Mouse (Mus musculus) gastrocnemius, adult 2 months (tissue): ENCODE measurements around the gene Spag8. TPM values are rescaled to one million over a fixed set of nuclear protein-coding genes. Genes with fewer than 3 reads are reported as not detected.

Source experiments
- DNase-seq: peaks from one replicate; pipeline ENCODE4 v3.0.0; 2022
- H3K27ac ChIP-seq: fragments of 200-600 bp; 2 replicates; pipeline ENCODE4 v1.8.1; 2022; ENCODE audit warnings: mild to moderate bottlenecking
- H3K4me3 ChIP-seq: fragments of 200-600 bp; 2 replicates; pipeline ENCODE4 v1.8.1; 2022; ENCODE audit warnings: mild to moderate bottlenecking, moderate library complexity
- CTCF ChIP-seq: fragments of 200-600 bp; IDR thresholded peaks from 2 replicates; pipeline ENCODE4 v1.8.1; 2022; ENCODE audit warnings: antibody characterized with exemption, mild to moderate bottlenecking, moderate library complexity
- intact Hi-C: fragments of 180-260 bp; cut with DNase I; formaldehyde crosslinking; loops from one replicate; pipeline ENCODE4 v1.15.1; 2025
- total RNA-seq, 2 experiments: library from RNA; stranded (reverse); gene quantifications; 2 replicates each; pipeline ENCODE4 v1.2.3; 2021

The Spag8 gene
- total RNA-seq, 2 experiments from 2014 or later: 0.31 TPM; not detected in 1

- no peak for DNase-seq
- H3K4me3 ChIP-seq: no peak overlapping the region
- H3K27ac ChIP-seq: no peak overlapping the region
- no peak for TF ChIP-seq CTCF
- intact Hi-C loops: loop anchor here (5.0 kb wide), 1 partner anchor 228 kb away; no protein-coding TSS in a partner anchor
These were observed 18.6 kb downstream of the Spag8 start for GRCm38 (mm10) chr4:43634621-43635374.

DNA sequence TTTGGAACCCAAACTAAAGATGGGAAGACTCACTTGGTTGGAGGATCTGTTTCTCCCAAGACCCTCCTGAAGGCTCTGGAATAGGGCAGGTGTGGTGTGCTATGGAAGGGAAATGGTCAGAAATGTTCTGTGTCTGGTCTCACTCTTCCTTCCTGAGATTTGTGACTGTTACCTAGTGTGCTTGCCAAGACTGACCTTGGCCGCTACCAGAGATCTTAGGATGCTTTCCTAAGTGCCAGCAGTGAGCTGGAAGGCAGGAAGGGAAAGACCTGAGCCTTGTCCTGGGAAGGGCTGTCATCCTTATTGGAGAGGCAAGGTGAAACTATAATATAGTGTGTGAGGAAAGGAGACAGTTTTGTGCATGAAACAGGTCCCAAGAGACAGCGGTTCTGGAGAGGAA lies 19.7 kb downstream of the Spag8 start:
- Histone ChIP-seq H3K4me3 (no peak overlapping the region), H3K27ac (no peak overlapping the region; the same call in 1 of the 2 replicates)
- no peak for DNase-seq
- intact Hi-C loops: loop anchor here (5.0 kb wide), 1 partner anchor 229 kb away; no protein-coding TSS in a partner anchor
- no peak for TF ChIP-seq CTCF

DNA sequence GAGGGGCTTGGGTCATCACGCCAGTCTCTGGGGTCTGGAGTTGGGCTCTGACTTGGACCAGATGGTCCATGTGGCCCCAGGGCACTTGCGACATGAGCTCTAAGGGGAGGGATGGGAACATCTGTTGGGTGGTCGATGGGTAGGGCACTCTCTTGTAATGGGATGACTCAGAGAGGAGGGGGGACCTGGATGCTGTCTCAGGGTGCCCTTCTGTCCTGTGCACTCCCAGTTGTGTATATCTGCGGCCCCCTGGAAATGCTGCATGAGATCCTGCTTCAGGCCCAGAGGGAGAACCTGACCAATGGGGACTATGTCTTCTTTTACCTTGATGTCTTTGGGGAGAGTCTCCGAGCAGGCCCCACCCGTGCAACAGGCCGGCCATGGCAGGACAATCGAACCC lies 20.1 kb downstream of the Spag8 start:
- no peak overlapping the region; the same call in 1 of the 2 replicates for H3K4me3 ChIP-seq
- DNase-seq: no peak
- intact Hi-C loops: loop anchor here (5.0 kb wide), 1 partner anchor 229 kb away; no protein-coding TSS in a partner anchor
- no peak overlapping the region; the same call in 1 of the 2 replicates for H3K27ac ChIP-seq
- TF ChIP-seq CTCF: no peak

GRCm38 (mm10) chr4:43631956-43632920 lies 21.2 kb downstream of the Spag8 start:
- Histone ChIP-seq H3K4me3 (peak overlapping the region; percentile 91), H3K27ac (peak overlapping the region; percentile 93)
- no peak for TF ChIP-seq CTCF
- DNase-seq: peak; percentile 60
- intact Hi-C loops: loop anchor here (5.0 kb wide), 1 partner anchor 230 kb away; no protein-coding TSS in a partner anchor

- DNase-seq: peak; percentile 80
- Histone ChIP-seq H3K27ac (peak within 1 kb of the TSS; percentile 93), H3K4me3 (peak within 1 kb of the TSS; percentile 91)
- TF ChIP-seq CTCF: no peak
- intact Hi-C loops: loop anchor here (5.0 kb wide), 1 partner anchor 231 kb away; no protein-coding TSS in a partner anchor
These were observed 22.1 kb downstream of the Spag8 start, which contains the start of gene Npr2 for GRCm38 (mm10) chr4:43631046-43631955. Npr2 (plus strand) TSS chr4:43631935.

DNA sequence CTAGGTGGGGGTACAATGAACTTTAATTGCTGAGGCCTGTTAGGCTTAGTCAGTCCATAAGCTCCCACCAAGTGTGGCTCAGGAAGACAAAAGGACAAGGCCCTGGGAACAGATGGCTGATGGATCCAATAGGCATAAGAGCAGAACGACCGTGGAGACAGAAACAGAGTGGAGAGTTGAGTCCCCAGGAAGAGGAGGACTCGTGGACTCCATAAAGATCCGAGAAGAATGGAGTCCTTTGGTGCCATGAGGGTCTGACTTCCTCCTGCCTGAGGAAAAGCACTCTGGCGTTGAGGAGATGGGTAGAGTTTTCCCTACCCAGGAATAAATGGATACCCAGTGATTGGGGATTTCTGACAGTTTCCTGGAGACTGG lies 22.7 kb downstream of the Spag8 start:
- intact Hi-C loops: loop anchor here (1.0 to 5.0 kb wide), 3 partner anchors 40 to 232 kb away; no protein-coding TSS in a partner anchor
- TF ChIP-seq CTCF: no peak
- DNase-seq: no peak
- H3K27ac ChIP-seq: peak overlapping the region; percentile 93
- H3K4me3 ChIP-seq: peak overlapping the region; percentile 91

DNA sequence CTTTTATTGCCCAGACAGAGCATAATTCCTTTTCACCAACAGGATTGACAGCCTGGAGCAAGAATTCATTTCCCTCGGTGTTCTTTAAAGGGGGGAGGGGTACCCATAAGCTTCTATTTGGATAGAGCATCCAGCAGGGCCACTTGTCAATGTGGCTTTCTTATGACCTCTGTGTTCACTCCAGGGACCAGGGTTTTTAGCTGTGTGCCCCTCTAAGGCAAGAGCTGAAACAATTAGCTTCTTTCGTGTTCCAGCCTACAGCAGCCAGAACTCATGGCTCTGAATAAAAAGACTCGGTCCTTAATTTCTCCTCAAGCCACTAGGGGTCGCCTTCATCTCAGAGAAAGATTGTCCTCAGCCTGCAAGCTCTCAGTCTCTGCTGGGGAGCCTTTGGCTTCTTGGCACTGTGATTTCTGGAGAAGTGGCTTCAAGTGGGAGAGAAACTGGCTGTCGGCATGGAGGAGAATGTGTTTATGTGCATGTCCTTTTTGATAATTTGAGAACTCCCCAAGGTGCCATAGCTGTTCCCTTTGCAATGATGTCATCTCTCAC lies 23.3 kb downstream of the Spag8 start:
- intact Hi-C loops: loop anchor here (1.0 to 5.0 kb wide), 3 partner anchors 40 to 232 kb away; no protein-coding TSS in a partner anchor
- Histone ChIP-seq H3K27ac (peak overlapping the region; percentile 93; the same call in 1 of the 2 replicates), H3K4me3 (peak overlapping the region; percentile 91)
- TF ChIP-seq CTCF: peak; percentile 91
- peak; percentile 74 for DNase-seq

DNA sequence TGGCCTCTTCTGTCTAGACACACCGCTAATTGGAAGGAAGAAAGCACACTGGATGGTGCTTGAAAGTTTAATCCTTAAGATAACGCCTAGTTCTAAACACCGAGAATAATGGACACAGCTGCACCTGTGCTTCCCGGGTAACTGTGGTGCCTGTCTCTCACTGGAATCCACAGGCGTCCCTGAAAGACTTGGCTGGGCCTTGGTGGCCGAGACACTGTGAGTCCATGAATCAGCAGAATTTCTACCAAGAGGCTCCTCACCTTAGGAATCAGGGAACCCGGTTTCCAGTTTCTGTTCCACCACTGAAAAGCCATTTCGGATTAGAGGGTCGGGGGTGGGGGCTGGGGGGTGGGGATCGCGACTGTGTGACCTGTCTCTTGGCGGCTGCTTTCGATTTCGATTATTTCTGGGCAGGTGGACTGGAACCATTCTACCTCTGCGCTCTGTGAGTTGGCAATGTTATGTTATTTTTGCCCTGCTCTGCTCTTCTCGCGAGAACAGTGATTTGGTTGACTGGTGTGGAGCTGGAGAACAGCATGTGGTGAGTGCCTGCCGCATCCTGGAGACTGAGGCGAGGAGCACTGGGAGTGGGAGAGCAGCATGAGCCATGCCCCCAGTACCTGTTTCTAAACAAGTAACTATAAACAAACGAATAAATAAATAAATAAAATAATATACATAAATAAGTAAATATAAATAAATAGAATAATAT lies 24.1 kb downstream of the Spag8 start:
- peak overlapping the region; percentile 63 for H3K27ac ChIP-seq
- no peak for TF ChIP-seq CTCF
- intact Hi-C loops: no loop called here
- DNase-seq: no peak
- H3K4me3 ChIP-seq: peak overlapping the region; percentile 47

DNA sequence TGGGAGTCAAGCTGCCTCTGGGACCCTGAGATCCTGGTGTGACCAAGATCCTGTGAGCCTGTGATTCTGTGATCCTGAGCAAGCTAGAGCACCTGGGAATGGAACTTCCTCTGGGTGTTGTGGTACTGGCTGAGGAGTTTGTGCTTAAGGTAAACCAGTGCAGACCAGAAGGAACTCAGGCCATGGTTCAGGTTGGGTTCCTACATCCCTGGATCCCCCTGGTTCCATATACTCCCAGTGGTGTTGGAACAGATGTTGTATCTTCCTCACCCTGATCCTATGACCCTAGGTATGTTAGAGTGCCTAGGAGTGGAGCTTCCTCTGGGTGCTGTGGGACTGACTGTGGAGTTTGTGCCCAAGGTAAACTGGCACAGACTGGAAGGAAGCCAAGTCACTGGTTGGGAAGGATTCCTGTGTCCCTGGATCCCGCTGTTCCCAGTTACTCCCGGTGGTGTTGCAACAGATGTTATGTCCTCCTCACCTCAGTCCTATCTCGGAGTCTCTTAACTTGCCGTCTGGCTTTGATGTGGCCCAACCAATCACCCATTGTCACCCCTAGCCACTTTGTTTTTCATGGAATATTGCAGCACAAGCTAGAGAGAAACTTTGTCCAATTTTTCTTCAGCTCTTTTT lies 33.1 kb downstream of the Spag8 start:
- Histone ChIP-seq H3K27ac (no peak overlapping the region), H3K4me3 (no peak overlapping the region)
- DNase-seq: no peak
- no peak for TF ChIP-seq CTCF
- intact Hi-C loops: no loop called here

- intact Hi-C loops: no loop called here
- Histone ChIP-seq H3K4me3 (no peak overlapping the region), H3K27ac (no peak overlapping the region)
- DNase-seq: no peak
- TF ChIP-seq CTCF: no peak
These were observed 40.2 kb downstream of the Spag8 start for GRCm38 (mm10) chr4:43613060-43613730.
